Mouse (Mus musculus): ENCODE results near the gene Tmem163. TPM values are rescaled to one million over a fixed set of nuclear protein-coding genes. Genes with fewer than 3 reads are reported as not detected.

Tmem163 gene
- total RNA-seq, 2 experiments from 2014 or later: not detected

DNA sequence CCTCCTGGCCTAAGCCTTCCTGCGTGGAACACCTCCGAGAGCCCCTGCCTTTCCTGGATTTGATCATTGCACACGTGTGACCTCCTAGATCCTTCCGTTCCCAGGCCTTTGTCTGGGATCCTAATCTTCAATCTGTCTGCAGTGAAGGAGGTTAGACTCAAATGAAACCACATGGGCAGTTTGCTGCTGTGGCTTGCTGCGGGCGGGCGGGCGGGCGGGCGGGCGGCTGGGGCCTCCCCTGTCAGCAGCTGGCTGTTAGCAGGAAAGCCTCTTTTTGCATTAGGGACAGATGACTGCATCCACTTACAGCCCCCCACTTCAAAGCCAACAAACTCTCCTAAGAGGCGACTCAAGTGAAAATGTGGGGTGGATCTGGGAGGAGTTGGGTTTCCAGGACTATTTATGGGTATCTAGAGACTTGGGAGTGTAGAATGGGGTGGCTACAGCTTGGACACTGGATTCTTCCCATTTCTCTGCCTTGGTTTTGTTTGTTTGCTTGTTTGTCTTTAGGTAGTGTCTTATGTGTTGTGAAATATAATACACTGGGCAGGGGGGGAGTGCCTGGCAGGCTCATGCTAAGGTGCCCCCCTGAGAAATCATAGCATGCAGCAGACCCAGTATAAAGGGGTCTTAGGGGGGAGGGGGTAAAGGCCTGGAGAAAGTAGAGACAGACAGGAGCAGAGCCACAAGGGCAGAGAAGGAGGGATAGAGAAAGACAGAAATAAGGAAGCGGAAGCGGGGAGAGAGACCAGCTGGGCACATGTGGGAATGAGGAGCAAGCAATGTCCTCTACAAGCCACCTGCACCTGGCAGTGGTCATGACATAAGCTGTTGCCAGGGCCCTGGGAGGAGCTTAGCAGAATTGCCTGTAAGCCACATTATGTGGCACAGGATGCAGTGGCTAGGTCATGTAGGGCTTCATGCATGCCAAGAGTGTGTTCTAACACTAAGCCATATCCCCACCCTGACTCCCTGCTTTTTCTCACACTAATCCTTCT, 236.2 kb downstream of the Tmem163 start:
- DNase-seq (ENCODE audit: low spot score in 2 of 2): no peak

- no peak for DNase-seq (ENCODE audit: low spot score in 2 of 2)
Measured at GRCm38 (mm10) chr1:127441736-127442135, 237.6 kb downstream of the Tmem163 start.

GRCm38 (mm10) chr1:127441007-127441406, 238.3 kb downstream of the Tmem163 start:
- no peak for DNase-seq (ENCODE audit: low spot score in 2 of 2)

- no peak for DNase-seq (ENCODE audit: low spot score in 2 of 2)
Measured at GRCm38 (mm10) chr1:127439452-127439891, 239.9 kb downstream of the Tmem163 start.

DNA sequence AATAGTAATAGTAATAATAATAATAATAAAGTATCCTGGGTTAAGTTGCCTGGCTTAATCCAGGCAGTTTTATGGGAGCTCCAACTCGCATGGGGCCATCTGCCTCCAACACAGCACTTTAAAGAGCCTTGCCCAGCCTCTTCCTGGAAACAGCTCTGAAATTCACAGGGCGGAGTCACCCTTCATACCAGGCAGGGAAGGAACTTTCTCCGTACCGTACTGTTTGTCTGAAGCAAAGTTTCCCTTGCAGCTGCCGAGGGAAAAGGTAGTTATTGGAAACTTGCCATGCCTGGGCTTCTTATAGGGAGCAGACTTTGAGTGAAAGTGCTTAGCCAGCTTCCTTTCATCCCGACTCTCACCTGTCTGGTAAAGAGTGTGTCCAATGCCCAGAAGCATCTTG, 242.3 kb downstream of the Tmem163 start:
- no peak for DNase-seq (ENCODE audit: low spot score in 2 of 2)

Other genes starting within 250 kb of the Tmem163 start
- gene Acmsd, start 49.9 kb upstream of the Tmem163 start, total RNA-seq (2021): not detected
- 10 to 100 TPM; 37.8 to 42.7 TPM for gene Ccnt2, start 94.6 kb upstream of the Tmem163 start, total RNA-seq (2021)
- not detected for gene Map3k19, start 175.5 kb upstream of the Tmem163 start, total RNA-seq (2021)
- gene Rab3gap1, start 189.2 kb upstream of the Tmem163 start, total RNA-seq (2021): 10 to 100 TPM; 29.5 to 31.3 TPM

All from gastrocnemius, postnatal 4 days (tissue).